Mouse (Mus musculus): ENCODE data around the gene Rhoq. TPM values are rescaled to one million over a fixed set of nuclear protein-coding genes. Genes with fewer than 3 reads are reported as not detected.

Rhoq gene
- 5.3 and 6.0 TPM in 2 replicates for polyA plus RNA-seq (2015; fragmentation: Nextera tagmentation; extraction: Ambion mirVana)

- Histone ChIP-seq H3K4me2 (ENCODE audit: low read length) (peak within 1 kb of the TSS; percentile 87), H3K4me3 (ENCODE audit: low read depth, low read length) (peak within 1 kb of the TSS; percentile 73), H3K36me3 (ENCODE audit: control insufficient read depth, insufficient read depth, low read length) (no peaks in the 10 kb centered on the region), H3K9me3 (replicated peaks; ENCODE audit: control insufficient read depth, low read length, poor library complexity, severe bottlenecking) (no peaks in the 10 kb centered on the region), H3K4me1 (ENCODE audit: control insufficient read depth, insufficient read depth, low read length) (peaks cover 26% of the 10 kb centered on the region), H3K9ac (ENCODE audit: low read depth, low read length) (peak within 1 kb of the TSS; percentile 84), H3K27ac (ENCODE audit: low read length) (peak within 1 kb of the TSS; percentile 78), H3K27me3 (ENCODE audit: control insufficient read depth, insufficient read depth, low read depth, low read length) (no peaks in the 10 kb centered on the region)
- under 1% methylated on average over 50 of the region's 86 CpGs for WGBS
- peak; percentile 89 for ATAC-seq
These were observed at the start of gene Rhoq for GRCm38 (mm10) chr17:86962894-86963585. Rhoq (plus strand) TSS chr17:86963082.

GRCm38 (mm10) chr17:86915540-86915939 lies 47.3 kb upstream of the Rhoq start:
- Histone ChIP-seq H3K9me3 (replicated peaks; ENCODE audit: control insufficient read depth, low read length, poor library complexity, severe bottlenecking) (no peaks in the 10 kb centered on the region), H3K27me3 (ENCODE audit: control insufficient read depth, insufficient read depth, low read depth, low read length) (no peaks in the 10 kb centered on the region), H3K4me2 (ENCODE audit: low read length) (no peak overlapping the region), H3K9ac (ENCODE audit: low read depth, low read length) (no peak overlapping the region), H3K27ac (ENCODE audit: low read length) (no peak overlapping the region), H3K4me1 (ENCODE audit: control insufficient read depth, insufficient read depth, low read length) (no peaks in the 10 kb centered on the region), H3K36me3 (ENCODE audit: control insufficient read depth, insufficient read depth, low read length) (no peaks in the 10 kb centered on the region), H3K4me3 (ENCODE audit: low read depth, low read length) (no peak overlapping the region)
- 80% methylated on average over 4 of the region's 4 CpGs for WGBS
- ATAC-seq, result no peak

GRCm38 (mm10) chr17:86917048-86917447 lies 45.8 kb upstream of the Rhoq start, which contains the start of gene Tmem247:
Tmem247 (plus strand) TSS chr17:86917348.
- ATAC-seq, result no peak
- 94% methylated on average over 10 of the region's 10 CpGs for WGBS
- no peaks in the 10 kb centered on the region for H3K27me3 ChIP-seq (ENCODE audit: control insufficient read depth, insufficient read depth, low read depth, low read length)

GRCm38 (mm10) chr17:86918786-86919185 lies 44.1 kb upstream of the Rhoq start:
- H3K27ac ChIP-seq (ENCODE audit: low read length), result no peak overlapping the region
- no peaks in the 10 kb centered on the region for H3K4me1 ChIP-seq (ENCODE audit: control insufficient read depth, insufficient read depth, low read length)
- H3K27me3 ChIP-seq (ENCODE audit: control insufficient read depth, insufficient read depth, low read depth, low read length), result no peaks in the 10 kb centered on the region
- no peak overlapping the region for H3K4me2 ChIP-seq (ENCODE audit: low read length)
- H3K4me3 ChIP-seq (ENCODE audit: low read depth, low read length), result no peak overlapping the region
- H3K36me3 ChIP-seq (ENCODE audit: control insufficient read depth, insufficient read depth, low read length), result no peaks in the 10 kb centered on the region
- WGBS, result 74% methylated on average over 6 of the region's 6 CpGs
- no peak overlapping the region for H3K9ac ChIP-seq (ENCODE audit: low read depth, low read length)
- ATAC-seq, result no peak
- no peaks in the 10 kb centered on the region for H3K9me3 ChIP-seq (replicated peaks; ENCODE audit: control insufficient read depth, low read length, poor library complexity, severe bottlenecking)

More at GRCm38 (mm10) chr17:86917048-86917447, 45.8 kb upstream of the Rhoq start, which contains the start of gene Tmem247:
- H3K9ac ChIP-seq (ENCODE audit: low read depth, low read length), result no peak within 1 kb of the TSS
- no peak within 1 kb of the TSS for H3K4me3 ChIP-seq (ENCODE audit: low read depth, low read length)
- no peaks in the 10 kb centered on the region for H3K36me3 ChIP-seq (ENCODE audit: control insufficient read depth, insufficient read depth, low read length)
- H3K9me3 ChIP-seq (replicated peaks; ENCODE audit: control insufficient read depth, low read length, poor library complexity, severe bottlenecking), result no peaks in the 10 kb centered on the region
- H3K4me2 ChIP-seq (ENCODE audit: low read length), result no peak within 1 kb of the TSS
- no peaks in the 10 kb centered on the region for H3K4me1 ChIP-seq (ENCODE audit: control insufficient read depth, insufficient read depth, low read length)
- no peak within 1 kb of the TSS for H3K27ac ChIP-seq (ENCODE audit: low read length)

- no peaks in the 10 kb centered on the region for H3K27me3 ChIP-seq (ENCODE audit: control insufficient read depth, insufficient read depth, low read depth, low read length)
- 90% methylated on average over 11 of the region's 11 CpGs for WGBS
- H3K9me3 ChIP-seq (replicated peaks; ENCODE audit: control insufficient read depth, low read length, poor library complexity, severe bottlenecking), result no peaks in the 10 kb centered on the region
- no peak overlapping the region for H3K27ac ChIP-seq (ENCODE audit: low read length)
- no peak overlapping the region for H3K4me2 ChIP-seq (ENCODE audit: low read length)
- H3K4me1 ChIP-seq (ENCODE audit: control insufficient read depth, insufficient read depth, low read length), result no peaks in the 10 kb centered on the region
- H3K4me3 ChIP-seq (ENCODE audit: low read depth, low read length), result no peak overlapping the region
- no peak for ATAC-seq
- no peak overlapping the region for H3K9ac ChIP-seq (ENCODE audit: low read depth, low read length)
- H3K36me3 ChIP-seq (ENCODE audit: control insufficient read depth, insufficient read depth, low read length), result no peaks in the 10 kb centered on the region
These were observed 43.2 kb upstream of the Rhoq start for GRCm38 (mm10) chr17:86919729-86920128.

DNA sequence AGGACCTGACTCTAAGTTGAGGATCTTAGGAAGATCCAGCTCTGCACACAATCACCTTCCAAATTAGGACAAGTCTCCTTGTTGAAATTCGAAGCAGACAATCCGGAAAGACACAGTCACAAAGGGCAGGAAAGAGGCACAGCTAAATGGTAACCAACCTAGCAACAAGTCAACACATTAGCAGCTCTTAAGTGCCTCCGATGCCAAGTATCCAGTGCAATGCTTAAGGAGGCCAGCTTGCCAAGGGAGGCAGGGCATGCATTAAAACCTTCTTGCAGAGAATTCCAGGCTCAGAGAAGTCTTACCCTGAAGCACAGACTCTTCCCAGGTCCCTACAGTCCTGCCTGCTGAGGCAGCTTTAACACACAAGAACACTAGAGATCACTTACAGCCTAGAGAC lies 38.2 kb upstream of the Rhoq start:
- no peak for ATAC-seq
- H3K9ac ChIP-seq (ENCODE audit: low read depth, low read length), result no peak overlapping the region
- no peaks in the 10 kb centered on the region for H3K27me3 ChIP-seq (ENCODE audit: control insufficient read depth, insufficient read depth, low read depth, low read length)
- 63% methylated on average over 3 of the region's 3 CpGs for WGBS
- no peaks in the 10 kb centered on the region for H3K4me1 ChIP-seq (ENCODE audit: control insufficient read depth, insufficient read depth, low read length)
- no peak overlapping the region for H3K4me2 ChIP-seq (ENCODE audit: low read length)
- H3K27ac ChIP-seq (ENCODE audit: low read length), result 0 out of 2 replicates have a peak overlapping the region, but pooled peaks have one; percentile 8
- peaks cover 9% of the 10 kb centered on the region; the same call in 1 of the 2 replicates for H3K9me3 ChIP-seq (replicated peaks; ENCODE audit: control insufficient read depth, low read length, poor library complexity, severe bottlenecking)
- no peak overlapping the region for H3K4me3 ChIP-seq (ENCODE audit: low read depth, low read length)
- no peaks in the 10 kb centered on the region for H3K36me3 ChIP-seq (ENCODE audit: control insufficient read depth, insufficient read depth, low read length)

DNA sequence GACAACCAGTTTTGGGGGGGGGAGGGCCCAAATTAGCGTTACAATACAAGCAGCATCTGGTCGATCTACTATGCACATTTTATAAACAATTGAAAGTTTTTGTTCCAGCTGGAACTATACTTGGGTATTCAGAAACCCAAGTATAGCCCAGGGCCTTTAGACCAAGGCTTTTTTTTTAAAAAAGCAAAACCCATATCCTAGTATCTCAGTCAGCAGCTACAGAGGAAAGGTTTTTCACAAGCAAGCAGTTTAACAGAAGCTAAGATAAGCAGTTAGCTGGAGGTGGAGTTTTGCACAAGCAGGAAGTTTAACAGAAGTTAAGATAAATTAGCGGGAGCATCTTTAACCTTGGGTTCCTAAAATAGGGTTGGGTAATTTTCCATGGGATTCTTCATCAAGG lies 36.0 kb upstream of the Rhoq start:
- H3K4me1 ChIP-seq (ENCODE audit: control insufficient read depth, insufficient read depth, low read length), result no peaks in the 10 kb centered on the region; the same call in 1 of the 2 replicates
- H3K36me3 ChIP-seq (ENCODE audit: control insufficient read depth, insufficient read depth, low read length), result no peaks in the 10 kb centered on the region
- no peaks in the 10 kb centered on the region for H3K27me3 ChIP-seq (ENCODE audit: control insufficient read depth, insufficient read depth, low read depth, low read length)
- H3K9me3 ChIP-seq (replicated peaks; ENCODE audit: control insufficient read depth, low read length, poor library complexity, severe bottlenecking), result peaks cover 9% of the 10 kb centered on the region; the same call in 1 of the 2 replicates
- no peak overlapping the region for H3K9ac ChIP-seq (ENCODE audit: low read depth, low read length)
- no peak overlapping the region for H3K4me3 ChIP-seq (ENCODE audit: low read depth, low read length)
- no peak for ATAC-seq
- 80% methylated on average over 3 of the region's 3 CpGs for WGBS
- H3K27ac ChIP-seq (ENCODE audit: low read length), result no peak overlapping the region
- H3K4me2 ChIP-seq (ENCODE audit: low read length), result no peak overlapping the region

GRCm38 (mm10) chr17:86929355-86929754 lies 33.5 kb upstream of the Rhoq start:
- Histone ChIP-seq H3K4me3 (ENCODE audit: low read depth, low read length) (no peak overlapping the region), H3K9ac (ENCODE audit: low read depth, low read length) (no peak overlapping the region), H3K36me3 (ENCODE audit: control insufficient read depth, insufficient read depth, low read length) (no peaks in the 10 kb centered on the region), H3K9me3 (replicated peaks; ENCODE audit: control insufficient read depth, low read length, poor library complexity, severe bottlenecking) (peaks cover 9% of the 10 kb centered on the region; the same call in 1 of the 2 replicates), H3K4me1 (ENCODE audit: control insufficient read depth, insufficient read depth, low read length) (peaks cover 14% of the 10 kb centered on the region), H3K27me3 (ENCODE audit: control insufficient read depth, insufficient read depth, low read depth, low read length) (no peaks in the 10 kb centered on the region), H3K27ac (ENCODE audit: low read length) (no peak overlapping the region), H3K4me2 (ENCODE audit: low read length) (no peak overlapping the region)
- no peak for ATAC-seq
- WGBS, result 92% methylated on average over 6 of the region's 6 CpGs

GRCm38 (mm10) chr17:86929981-86930380 lies 32.9 kb upstream of the Rhoq start:
- H3K9ac ChIP-seq (ENCODE audit: low read depth, low read length), result no peak overlapping the region
- H3K36me3 ChIP-seq (ENCODE audit: control insufficient read depth, insufficient read depth, low read length), result no peaks in the 10 kb centered on the region
- H3K4me1 ChIP-seq (ENCODE audit: control insufficient read depth, insufficient read depth, low read length), result peaks cover 14% of the 10 kb centered on the region
- no peaks in the 10 kb centered on the region for H3K27me3 ChIP-seq (ENCODE audit: control insufficient read depth, insufficient read depth, low read depth, low read length)
- H3K4me2 ChIP-seq (ENCODE audit: low read length), result no peak overlapping the region
- ATAC-seq, result no peak
- H3K27ac ChIP-seq (ENCODE audit: low read length), result no peak overlapping the region
- H3K9me3 ChIP-seq (replicated peaks; ENCODE audit: control insufficient read depth, low read length, poor library complexity, severe bottlenecking), result peaks cover 9% of the 10 kb centered on the region; the same call in 1 of the 2 replicates
- H3K4me3 ChIP-seq (ENCODE audit: low read depth, low read length), result no peak overlapping the region

All from midbrain, embryonic 16.5 days (tissue).